Mouse (Mus musculus) liver, embryonic 11.5 days (tissue): ENCODE results near the gene Wdr60. TPM values are rescaled to one million over a fixed set of nuclear protein-coding genes. Genes with fewer than 3 reads are reported as not detected.

Source experiments
- ATAC-seq: fragments of 200-750 bp; cut with Nextera tagmentation; replicated peaks from 2 replicates; pipeline ENCODE4 v1.8.0; 2017; ENCODE audit warnings: moderate number of reproducible peaks, mild to moderate bottlenecking, moderate TSS enrichment, moderate library complexity; ENCODE audit not compliant: low FRiP score
- DNase-seq: peaks from one replicate; pipeline ENCODE4 v3.0.0-alpha.2; 2017; ENCODE audit warnings: low spot score
- H3K27ac ChIP-seq: fragments of 300-500 bp; sonication (generic); 2 replicates; pipeline ENCODE4 v1.5.1; 2014; ENCODE audit warnings: mild to moderate bottlenecking, low read depth, low read length, control low read depth
- H3K27me3 ChIP-seq: fragments of 300-500 bp; sonication (generic); replicated peaks from 2 replicates; pipeline ENCODE4 v1.6.1; 2014; ENCODE audit warnings: low read length, mixed read lengths; ENCODE audit not compliant: control insufficient read depth, insufficient read depth
- H3K36me3 ChIP-seq: fragments of 300-500 bp; sonication (generic); 2 replicates; pipeline ENCODE4 v1.6.1; 2014; ENCODE audit warnings: mild to moderate bottlenecking, low read length, moderate library complexity, mixed read lengths; ENCODE audit not compliant: control insufficient read depth, insufficient read depth
- H3K4me1 ChIP-seq: fragments of 300-500 bp; sonication (generic); replicated peaks from 2 replicates; pipeline ENCODE4 v1.6.1; 2014; ENCODE audit warnings: low read length, mixed read lengths; ENCODE audit not compliant: control insufficient read depth, insufficient read depth
- H3K4me2 ChIP-seq: fragments of 300-500 bp; sonication (generic); 2 replicates; pipeline ENCODE4 v1.6.1; 2014; ENCODE audit warnings: mild to moderate bottlenecking, control low read depth, moderate library complexity
- H3K4me3 ChIP-seq: fragments of 300-500 bp; sonication (generic); 2 replicates; pipeline ENCODE4 v1.5.1; 2014; ENCODE audit warnings: low read depth, low read length, control low read depth
- H3K9ac ChIP-seq: fragments of 300-500 bp; sonication (generic); 2 replicates; pipeline ENCODE4 v1.6.1; 2014; ENCODE audit warnings: low read depth, low read length, control low read depth
- H3K9me3 ChIP-seq: fragments of 300-500 bp; sonication (generic); 2 replicates; pipeline ENCODE4 v1.6.1; 2016; ENCODE audit warnings: low read length, inconsistent platforms, mixed read lengths; ENCODE audit not compliant: control insufficient read depth
- WGBS: fragments of 180-500 bp; shearing (Covaris S2); extraction: QIAGEN DNeasy Blood & Tissue Kit; methylation state at CpG from one replicate; pipeline ENCODE4 v1.1.7; 2014; 5-methylcytosine and 5-hydroxymethylcytosine counted together
- polyA plus RNA-seq: library from polyadenylated mRNA; unstranded; fragments of >200 nt; fragmentation: Nextera tagmentation; extraction: Ambion mirVana; gene quantifications from 2 replicates; pipeline ENCODE4 v1.2.1, GENCODE M21; 2014

Wdr60 gene
- polyA plus RNA-seq, 1 experiment from 2014 or later, result 12.2 TPM

DNA sequence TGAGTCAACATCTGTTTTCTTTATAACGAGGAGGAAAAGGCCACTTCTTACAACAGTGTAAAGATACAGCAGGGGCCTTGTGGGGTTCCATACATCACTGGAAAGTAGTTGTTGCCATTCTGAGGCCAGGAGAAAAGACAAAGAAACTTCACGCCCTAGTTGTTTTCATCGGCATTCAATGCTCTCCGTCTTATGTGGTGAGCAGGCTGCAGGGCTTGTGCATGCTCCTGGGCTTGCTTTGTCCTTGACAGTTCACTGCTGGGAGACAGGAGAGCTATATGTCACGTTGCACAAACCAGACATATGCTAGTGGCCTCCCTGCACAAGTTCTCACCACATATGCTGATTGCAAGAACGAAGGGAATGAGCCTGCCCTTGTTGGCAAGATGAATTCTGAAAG is 68.9 kb downstream of the Wdr60 start:
- no peaks in the 10 kb centered on the region for H3K4me1 ChIP-seq
- no peak overlapping the region for H3K9ac ChIP-seq
- no peak overlapping the region for H3K27ac ChIP-seq
- no peak overlapping the region for H3K4me3 ChIP-seq
- DNase-seq (peak; percentile 10), ATAC-seq (no peak)
- H3K9me3 ChIP-seq, result no peaks in the 10 kb centered on the region
- H3K4me2 ChIP-seq, result no peak overlapping the region
- 67% methylated on average over 6 of the region's 6 CpGs for WGBS
- no peaks in the 10 kb centered on the region for H3K36me3 ChIP-seq
- H3K27me3 ChIP-seq, result no peaks in the 10 kb centered on the region

DNA sequence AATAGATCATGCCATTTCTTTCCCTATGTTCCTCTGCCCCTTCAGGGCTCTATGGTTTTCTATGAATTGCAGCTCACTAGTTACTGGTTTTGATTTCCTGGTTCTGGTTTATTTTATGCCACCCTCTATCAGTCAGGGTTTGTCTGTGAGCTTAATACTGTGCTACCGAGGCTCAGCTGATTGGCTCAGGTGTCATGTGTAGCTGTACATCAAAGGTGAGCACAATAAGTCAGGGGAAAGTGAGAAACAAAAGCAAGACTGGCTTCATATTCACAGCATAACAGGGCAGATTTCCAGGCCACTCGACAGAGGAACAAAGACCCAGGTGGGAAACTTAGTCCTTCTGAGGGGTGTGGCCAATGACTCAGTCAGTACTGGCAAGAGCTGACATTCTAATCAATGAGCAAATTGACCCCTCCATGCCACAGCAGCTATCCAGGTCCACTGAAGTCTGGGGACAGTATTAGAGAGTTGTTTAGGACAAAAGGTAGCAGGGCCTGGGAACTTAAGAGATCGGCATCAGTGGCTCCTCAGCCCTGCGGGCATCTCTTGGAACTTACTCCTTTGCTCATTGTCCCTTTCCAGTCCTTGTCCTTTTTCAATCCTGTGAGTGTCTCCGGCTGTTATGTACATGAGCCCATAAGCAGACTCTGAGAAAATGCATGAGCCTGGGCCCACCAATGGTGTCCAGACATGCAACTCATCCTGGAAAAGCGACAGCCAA is 79.4 kb downstream of the Wdr60 start:
- Histone ChIP-seq H3K4me1 (no peaks in the 10 kb centered on the region), H3K27me3 (no peaks in the 10 kb centered on the region), H3K9ac (no peak overlapping the region), H3K9me3 (no peaks in the 10 kb centered on the region), H3K4me3 (no peak overlapping the region), H3K27ac (no peak overlapping the region), H3K36me3 (no peaks in the 10 kb centered on the region), H3K4me2 (no peak overlapping the region)
- WGBS, result 84% methylated on average over 6 of the region's 6 CpGs
- ATAC-seq, result no peak
- DNase-seq, result no peak

DNA sequence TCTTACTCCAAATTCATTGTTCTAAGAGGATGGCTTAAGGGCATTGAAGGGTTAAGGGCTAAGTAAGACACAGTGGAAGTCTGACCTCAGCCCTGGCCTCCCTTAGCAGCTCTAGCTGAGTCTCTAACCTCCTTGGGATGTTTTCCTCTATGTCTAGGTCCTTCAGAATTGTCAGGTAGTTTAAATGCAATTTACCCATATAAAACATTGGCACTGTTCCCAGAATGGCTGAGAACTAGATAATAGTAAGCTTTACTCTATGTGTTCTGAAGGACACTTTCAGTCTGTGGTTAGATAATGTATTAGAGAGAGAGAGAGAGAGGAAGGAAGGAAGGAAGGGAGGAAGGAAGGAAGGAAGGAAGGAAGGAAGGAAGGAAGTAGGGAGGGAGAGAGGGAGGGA is 80.4 kb downstream of the Wdr60 start:
- H3K4me2 ChIP-seq, result no peak overlapping the region
- H3K9ac ChIP-seq, result no peak overlapping the region
- no peak overlapping the region for H3K4me3 ChIP-seq
- no peak overlapping the region for H3K27ac ChIP-seq
- H3K9me3 ChIP-seq, result no peaks in the 10 kb centered on the region
- H3K36me3 ChIP-seq, result no peaks in the 10 kb centered on the region
- no peaks in the 10 kb centered on the region for H3K4me1 ChIP-seq
- H3K27me3 ChIP-seq, result no peaks in the 10 kb centered on the region
- no peak for ATAC-seq
- no peak for DNase-seq

DNA sequence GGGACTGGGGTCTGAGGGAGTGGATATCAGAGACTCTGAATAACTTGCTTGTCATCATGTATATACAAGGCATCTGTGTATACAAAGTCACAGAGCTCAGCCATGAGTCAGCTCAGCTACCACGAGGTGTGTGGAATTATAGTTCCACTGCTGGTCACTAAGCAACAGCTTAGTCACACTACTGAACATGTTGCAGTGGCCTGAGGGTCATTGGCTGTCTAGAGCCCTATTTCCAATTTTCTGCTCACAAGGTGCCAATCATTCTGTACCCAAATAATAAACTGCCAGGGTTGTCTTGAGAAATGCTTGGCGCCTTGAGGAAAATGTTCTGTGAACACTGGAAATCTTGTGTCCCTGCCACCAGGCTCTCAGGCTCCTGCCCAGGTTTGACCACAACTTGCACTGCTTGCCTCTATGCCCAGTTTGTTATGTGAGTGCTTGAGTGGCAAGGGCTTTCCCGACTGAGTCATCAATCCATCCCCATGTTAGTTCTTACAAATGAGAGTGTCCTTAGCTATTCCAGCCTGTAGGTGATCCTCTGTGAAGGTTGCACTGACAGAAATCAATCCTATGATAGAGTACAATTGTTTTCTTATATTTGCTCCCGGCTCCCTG is 81.3 kb downstream of the Wdr60 start:
- Histone ChIP-seq H3K27me3 (no peaks in the 10 kb centered on the region), H3K9me3 (no peaks in the 10 kb centered on the region), H3K4me1 (no peaks in the 10 kb centered on the region), H3K4me3 (no peak overlapping the region), H3K4me2 (no peak overlapping the region), H3K27ac (no peak overlapping the region), H3K9ac (no peak overlapping the region), H3K36me3 (no peaks in the 10 kb centered on the region)
- ATAC-seq (no peak), DNase-seq (no peak)
- WGBS, result 68% methylated on average over 4 of the region's 4 CpGs

DNA sequence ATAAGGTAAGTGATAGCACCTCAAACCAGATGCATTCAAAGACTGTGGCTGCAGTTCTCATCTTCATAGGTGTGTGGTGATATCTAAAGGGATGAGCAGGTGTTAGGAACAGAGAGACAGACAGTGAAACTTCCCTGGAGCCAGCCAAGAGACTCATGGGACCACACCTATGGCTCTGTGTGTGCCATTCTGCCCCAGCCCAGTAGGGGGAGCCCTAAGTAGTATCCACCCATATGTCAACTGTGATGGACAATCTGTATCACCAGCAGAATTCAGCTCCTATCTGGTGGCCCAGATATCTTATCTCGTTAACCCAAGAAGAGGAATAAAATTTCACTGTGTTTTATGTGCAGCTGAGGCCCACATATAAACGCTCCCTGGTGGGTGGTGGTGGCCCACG is 85.9 kb downstream of the Wdr60 start:
- Histone ChIP-seq H3K36me3 (no peaks in the 10 kb centered on the region), H3K9ac (no peak overlapping the region), H3K27me3 (no peaks in the 10 kb centered on the region), H3K4me3 (no peak overlapping the region), H3K27ac (no peak overlapping the region), H3K4me2 (no peak overlapping the region), H3K4me1 (no peaks in the 10 kb centered on the region), H3K9me3 (no peaks in the 10 kb centered on the region)
- DNase-seq (no peak), ATAC-seq (peak; percentile 62; the same call in 1 of the 2 replicates)
- 76% methylated on average over 3 of the region's 3 CpGs for WGBS

DNA sequence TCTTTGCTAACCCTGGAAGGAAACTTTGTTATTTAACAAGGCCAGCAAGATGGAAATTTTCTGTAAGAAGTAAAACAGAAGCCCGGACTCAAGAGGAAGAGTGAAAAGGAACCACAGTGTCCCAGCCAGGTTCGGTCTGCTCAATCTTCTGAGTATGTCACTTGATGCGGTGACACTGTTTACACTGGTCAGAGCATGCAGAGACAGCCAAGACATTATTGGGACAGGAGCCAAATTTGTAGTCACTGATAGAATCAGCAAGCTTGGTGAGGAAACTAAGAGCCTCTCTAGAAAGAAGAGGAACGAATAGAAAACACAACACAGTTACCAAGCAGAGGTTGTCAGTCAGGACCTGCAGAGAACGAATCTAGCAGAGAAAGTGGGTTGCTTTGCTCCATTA is 93.2 kb downstream of the Wdr60 start:
- H3K27me3 ChIP-seq, result no peaks in the 10 kb centered on the region
- no peaks in the 10 kb centered on the region for H3K4me1 ChIP-seq
- no peak for DNase-seq
- no peaks in the 10 kb centered on the region for H3K9me3 ChIP-seq
- no peak overlapping the region for H3K9ac ChIP-seq
- no peak for ATAC-seq
- H3K4me2 ChIP-seq, result no peak overlapping the region
- 69% methylated on average over 5 of the region's 5 CpGs for WGBS
- no peaks in the 10 kb centered on the region for H3K36me3 ChIP-seq
- no peak overlapping the region for H3K27ac ChIP-seq
- no peak overlapping the region for H3K4me3 ChIP-seq

DNA sequence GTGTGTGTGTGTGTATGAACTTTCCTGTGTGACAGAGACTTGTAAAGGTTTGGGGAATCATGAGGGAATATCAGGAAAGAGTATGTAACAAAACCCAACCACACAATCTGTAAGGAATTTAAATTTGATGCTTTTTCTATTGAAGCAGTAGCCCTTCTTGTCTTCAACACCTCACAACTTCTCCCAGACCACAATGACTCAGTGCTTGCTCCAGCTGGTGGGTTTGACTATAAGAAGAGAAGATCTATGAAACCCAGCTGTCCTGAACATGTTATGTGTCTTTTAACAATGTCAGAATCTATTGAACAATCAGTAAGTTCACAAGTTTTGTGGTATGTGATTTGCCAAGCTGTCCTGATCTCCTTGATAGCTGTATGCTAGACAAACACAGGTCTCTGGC is 97.5 kb downstream of the Wdr60 start:
- H3K4me2 ChIP-seq, result no peak overlapping the region
- no peaks in the 10 kb centered on the region for H3K36me3 ChIP-seq
- no peak overlapping the region for H3K4me3 ChIP-seq
- no peak overlapping the region for H3K27ac ChIP-seq
- DNase-seq, result no peak
- ATAC-seq, result no peak
- no peaks in the 10 kb centered on the region for H3K9me3 ChIP-seq
- no peaks in the 10 kb centered on the region for H3K4me1 ChIP-seq
- H3K27me3 ChIP-seq, result no peaks in the 10 kb centered on the region
- no peak overlapping the region for H3K9ac ChIP-seq

DNA sequence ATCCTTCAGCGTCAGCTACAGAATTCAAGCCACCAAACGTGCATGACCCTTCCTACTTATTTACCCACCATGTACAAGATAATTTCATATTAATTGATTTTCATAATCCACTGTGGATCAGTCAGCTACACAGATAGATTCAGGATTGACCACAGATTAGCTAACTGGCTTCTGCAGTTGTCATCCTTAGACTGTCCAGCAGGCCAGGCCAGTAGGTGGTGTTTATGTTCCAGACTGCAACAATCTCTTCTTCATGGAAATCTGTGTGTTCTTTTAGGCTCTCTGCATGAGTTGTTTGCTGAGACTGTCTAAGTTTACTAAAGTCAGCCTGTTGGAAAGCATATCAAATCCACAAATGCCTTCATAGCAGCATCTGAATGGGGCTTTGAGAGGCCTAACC is 103.1 kb downstream of the Wdr60 start:
- no peaks in the 10 kb centered on the region for H3K27me3 ChIP-seq
- no peaks in the 10 kb centered on the region for H3K36me3 ChIP-seq
- ATAC-seq (no peak), DNase-seq (no peak)
- no peaks in the 10 kb centered on the region for H3K9me3 ChIP-seq
- no peak overlapping the region for H3K4me2 ChIP-seq
- H3K27ac ChIP-seq, result no peak overlapping the region
- H3K4me1 ChIP-seq, result no peaks in the 10 kb centered on the region
- H3K4me3 ChIP-seq, result no peak overlapping the region
- 82% methylated on average over 2 of the region's 2 CpGs for WGBS
- H3K9ac ChIP-seq, result no peak overlapping the region

DNA sequence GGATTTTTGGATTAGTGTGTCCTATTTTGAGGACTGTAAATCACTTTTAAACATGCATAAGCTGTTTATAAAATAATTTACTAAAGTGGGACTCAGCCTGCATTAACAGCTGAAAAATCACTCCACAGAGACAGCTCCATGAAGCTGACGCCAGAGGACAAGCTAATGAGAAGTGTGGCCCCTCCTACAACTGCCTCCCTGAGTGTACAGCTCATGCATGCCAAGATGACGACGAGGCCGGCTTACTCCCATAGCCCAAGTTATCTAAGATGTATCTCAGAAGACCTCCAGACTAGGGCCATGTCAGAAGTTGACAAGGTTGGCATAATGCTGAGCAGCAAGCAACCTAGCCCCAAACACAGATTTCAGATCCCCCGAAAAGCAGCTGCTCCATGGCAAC is 103.6 kb downstream of the Wdr60 start:
- no peaks in the 10 kb centered on the region for H3K27me3 ChIP-seq
- DNase-seq (no peak), ATAC-seq (no peak)
- H3K4me2 ChIP-seq, result no peak overlapping the region
- H3K27ac ChIP-seq, result no peak overlapping the region
- 80% methylated on average over 5 of the region's 5 CpGs for WGBS
- no peaks in the 10 kb centered on the region for H3K36me3 ChIP-seq
- no peak overlapping the region for H3K9ac ChIP-seq
- no peak overlapping the region for H3K4me3 ChIP-seq
- no peaks in the 10 kb centered on the region for H3K9me3 ChIP-seq
- H3K4me1 ChIP-seq, result no peaks in the 10 kb centered on the region
